Comparison of ENCODE assay signal across 1 mouse cellular context in genomic region chr7:90456845-90457468, GRCm38 (mm10).
TF ChIP-seq lines count a peak whose summit lies in the region.

TSS of gene Tmem126a (minus strand) at chr7:90457229.

TF ChIP-seq in CH12.LX, 34 proteins besides CTCF, POLR2A, EP300 and RAD21 (continued from another document):
- TF ChIP-seq ZC3H11A (IDR thresholded peaks at IDR 0.05; ENCODE audit: low read depth, low read length) (no peak), PAX5 (IDR thresholded peaks at IDR 0.05; ENCODE audit: low read length) (no peak), SMC3 (IDR thresholded peaks at IDR 0.05; ENCODE audit: low read depth, low read length) (no peak), MXI1 (IDR thresholded peaks at IDR 0.05; ENCODE audit: low read depth, low read length) (peak; percentile 79), MAX (IDR thresholded peaks at IDR 0.05; ENCODE audit: low read length) (peak; percentile 92), TBP (conservative IDR thresholded peaks at IDR 0.05; ENCODE audit: low read depth, low read length) (peak; percentile 61; the same call in 1 of the 2 replicates), IRF4 (IDR thresholded peaks at IDR 0.05; ENCODE audit: low read depth, low read length) (peak; percentile 71), MAZ (IDR thresholded peaks at IDR 0.05; ENCODE audit: low read depth, low read length) (peak; percentile 61), JUND (conservative IDR thresholded peaks at IDR 0.05; ENCODE audit: low read depth, low read length) (no peak), ZNF384 (IDR thresholded peaks at IDR 0.05; ENCODE audit: low read depth, low read length) (no peak), CHD1 (IDR thresholded peaks at IDR 0.05; ENCODE audit: low read depth, low read length) (peak; percentile 90), JUN (IDR thresholded peaks at IDR 0.05; ENCODE audit: insufficient read depth, low read depth, low read length) (no peak), UBTF (IDR thresholded peaks at IDR 0.05; ENCODE audit: low read depth, low read length) (peak; percentile 88; the same call in 1 of the 2 replicates), POLR2AphosphoS2 (IDR thresholded peaks at IDR 0.05; ENCODE audit: low read depth, low read length) (peak; percentile 89), KAT2A (IDR thresholded peaks at IDR 0.05; ENCODE audit: insufficient replicate concordance, low read length) (0 out of 2 replicates have a peak, but pooled peaks have one; percentile 47), RCOR1 (conservative IDR thresholded peaks at IDR 0.05; ENCODE audit: low read depth, low read length) (peak; percentile 18; the same call in 1 of the 2 replicates)
